Mouse (Mus musculus): ENCODE results near the gene Gadd45g. TPM values are rescaled to one million over a fixed set of nuclear protein-coding genes. Genes with fewer than 3 reads are reported as not detected.

Gene Gadd45g
- total RNA-seq (2014; rRNA removed; ENCODE audit: low replicate concordance) (18.7 and 30.4 TPM in 2 replicates), polyA plus RNA-seq (2015; fragmentation: Nextera tagmentation; extraction: Ambion mirVana) (33.2 and 46.6 TPM in 2 replicates)

GRCm38 (mm10) chr13:51846301-51846867 lies at the start of gene Gadd45g:
Gene Gadd45g, plus strand, starts transcription at chr13:51846678.
- under 1% methylated on average over 31 of the region's 31 CpGs for WGBS
- TF ChIP-seq EP300 (IDR thresholded peaks at IDR 0.05; ENCODE audit: low read depth) (peak; percentile 83), CTCF (IDR thresholded peaks at IDR 0.05; ENCODE audit: low read depth) (peak; percentile 6; the same call in 1 of the 2 replicates)
- ATAC-seq (ENCODE audit: insufficient read depth, low read depth) (peak; percentile 78), DNase-seq (ENCODE audit: low spot score) (peak; percentile 96)
- H3K27me3 ChIP-seq (ENCODE audit: control insufficient read depth, insufficient read depth, low read length) = 0 out of 2 replicates have a peak, but pooled peaks cover 7% of the 10 kb centered on the region
- H3K36me3 ChIP-seq (replicated peaks; ENCODE audit: control insufficient read depth, insufficient read depth, low read length) = no peaks in the 10 kb centered on the region
- peak within 1 kb of the TSS; percentile 78 for H3K4me2 ChIP-seq (ENCODE audit: low read depth, low read length)
- H3K9me3 ChIP-seq (replicated peaks; ENCODE audit: control insufficient read depth, low read length) = no peaks in the 10 kb centered on the region
- H3K9ac ChIP-seq (replicated peaks; ENCODE audit: low read depth, low read length) = peak within 1 kb of the TSS; percentile 89
- H3K27ac ChIP-seq (ENCODE audit: low read depth) = peak within 1 kb of the TSS; percentile 94
- peaks cover 7% of the 10 kb centered on the region; the same call in 1 of the 2 replicates for H3K4me1 ChIP-seq (ENCODE audit: control insufficient read depth, insufficient read depth)
- H3K4me3 ChIP-seq (ENCODE audit: low read depth, low read length) = peak within 1 kb of the TSS; percentile 79

- H3K4me3 ChIP-seq (ENCODE audit: low read depth, low read length) = no peak overlapping the region
- TF ChIP-seq CTCF (IDR thresholded peaks at IDR 0.05; ENCODE audit: low read depth) = no peak
- no peak for TF ChIP-seq EP300 (IDR thresholded peaks at IDR 0.05; ENCODE audit: low read depth)
- H3K9ac ChIP-seq (replicated peaks; ENCODE audit: low read depth, low read length) = no peak overlapping the region
- H3K9me3 ChIP-seq (replicated peaks; ENCODE audit: control insufficient read depth, low read length) = no peaks in the 10 kb centered on the region
- H3K4me2 ChIP-seq (ENCODE audit: low read depth, low read length) = no peak overlapping the region
- no peak for ATAC-seq (ENCODE audit: insufficient read depth, low read depth)
- 52% methylated on average over 8 of the region's 8 CpGs for WGBS
- DNase-seq (ENCODE audit: low spot score) = no peak
- H3K36me3 ChIP-seq (replicated peaks; ENCODE audit: control insufficient read depth, insufficient read depth, low read length) = no peaks in the 10 kb centered on the region
- no peaks in the 10 kb centered on the region for H3K27me3 ChIP-seq (ENCODE audit: control insufficient read depth, insufficient read depth, low read length)
- H3K4me1 ChIP-seq (ENCODE audit: control insufficient read depth, insufficient read depth) = no peaks in the 10 kb centered on the region
- no peak overlapping the region for H3K27ac ChIP-seq (ENCODE audit: low read depth)
Measured at GRCm38 (mm10) chr13:51797899-51798746, 48.4 kb upstream of the Gadd45g start.

GRCm38 (mm10) chr13:51799735-51800522 lies 46.5 kb upstream of the Gadd45g start:
- Histone ChIP-seq H3K9me3 (replicated peaks; ENCODE audit: control insufficient read depth, low read length) (no peaks in the 10 kb centered on the region), H3K36me3 (replicated peaks; ENCODE audit: control insufficient read depth, insufficient read depth, low read length) (no peaks in the 10 kb centered on the region), H3K4me3 (ENCODE audit: low read depth, low read length) (no peak overlapping the region), H3K4me1 (ENCODE audit: control insufficient read depth, insufficient read depth) (no peaks in the 10 kb centered on the region), H3K9ac (replicated peaks; ENCODE audit: low read depth, low read length) (no peak overlapping the region), H3K4me2 (ENCODE audit: low read depth, low read length) (no peak overlapping the region), H3K27ac (ENCODE audit: low read depth) (no peak overlapping the region; the same call in 1 of the 2 replicates), H3K27me3 (ENCODE audit: control insufficient read depth, insufficient read depth, low read length) (no peaks in the 10 kb centered on the region)
- no peak for ATAC-seq (ENCODE audit: insufficient read depth, low read depth)
- no peak for DNase-seq (ENCODE audit: low spot score)
- 81% methylated on average over 16 of the region's 16 CpGs for WGBS
- TF ChIP-seq CTCF (IDR thresholded peaks at IDR 0.05; ENCODE audit: low read depth) (no peak), EP300 (IDR thresholded peaks at IDR 0.05; ENCODE audit: low read depth) (no peak)

- H3K4me3 ChIP-seq (ENCODE audit: low read depth, low read length) = no peak overlapping the region
- H3K9ac ChIP-seq (replicated peaks; ENCODE audit: low read depth, low read length) = no peak overlapping the region
- no peak overlapping the region for H3K4me2 ChIP-seq (ENCODE audit: low read depth, low read length)
- H3K9me3 ChIP-seq (replicated peaks; ENCODE audit: control insufficient read depth, low read length) = no peaks in the 10 kb centered on the region
- no peak for ATAC-seq (ENCODE audit: insufficient read depth, low read depth)
- no peaks in the 10 kb centered on the region for H3K36me3 ChIP-seq (replicated peaks; ENCODE audit: control insufficient read depth, insufficient read depth, low read length)
- H3K27me3 ChIP-seq (ENCODE audit: control insufficient read depth, insufficient read depth, low read length) = no peaks in the 10 kb centered on the region
- H3K4me1 ChIP-seq (ENCODE audit: control insufficient read depth, insufficient read depth) = no peaks in the 10 kb centered on the region
- no peak for DNase-seq (ENCODE audit: low spot score)
- no peak overlapping the region for H3K27ac ChIP-seq (ENCODE audit: low read depth)
- TF ChIP-seq EP300 (IDR thresholded peaks at IDR 0.05; ENCODE audit: low read depth) = no peak
- no peak for TF ChIP-seq CTCF (IDR thresholded peaks at IDR 0.05; ENCODE audit: low read depth)
- 52% methylated on average over 9 of the region's 9 CpGs for WGBS
Measured at GRCm38 (mm10) chr13:51800921-51801320, 45.6 kb upstream of the Gadd45g start.

GRCm38 (mm10) chr13:51805634-51806033 lies 40.8 kb upstream of the Gadd45g start:
- no peak for TF ChIP-seq CTCF (IDR thresholded peaks at IDR 0.05; ENCODE audit: low read depth)
- TF ChIP-seq EP300 (IDR thresholded peaks at IDR 0.05; ENCODE audit: low read depth) = no peak
- Histone ChIP-seq H3K4me3 (ENCODE audit: low read depth, low read length) (no peak overlapping the region), H3K27ac (ENCODE audit: low read depth) (no peak overlapping the region), H3K9ac (replicated peaks; ENCODE audit: low read depth, low read length) (no peak overlapping the region), H3K9me3 (replicated peaks; ENCODE audit: control insufficient read depth, low read length) (no peaks in the 10 kb centered on the region), H3K4me1 (ENCODE audit: control insufficient read depth, insufficient read depth) (no peaks in the 10 kb centered on the region), H3K27me3 (ENCODE audit: control insufficient read depth, insufficient read depth, low read length) (no peaks in the 10 kb centered on the region), H3K4me2 (ENCODE audit: low read depth, low read length) (no peak overlapping the region), H3K36me3 (replicated peaks; ENCODE audit: control insufficient read depth, insufficient read depth, low read length) (no peaks in the 10 kb centered on the region)
- ATAC-seq (ENCODE audit: insufficient read depth, low read depth) (no peak), DNase-seq (ENCODE audit: low spot score) (no peak)
- WGBS = 80% methylated on average over 4 of the region's 4 CpGs

Measured in heart, postnatal 0 days (tissue).